Mouse (Mus musculus): ENCODE results near the gene Erich3. TPM values are rescaled to one million over a fixed set of nuclear protein-coding genes. Genes with fewer than 3 reads are reported as not detected.

The Erich3 gene
- polyA plus RNA-seq, 1 experiment = 11.7 TPM

GRCm38 (mm10) chr3:154754505-154754904 lies 90.8 kb downstream of the Erich3 start:
- WGBS = 47% methylated on average over 3 of the region's 3 CpGs
- Histone ChIP-seq H3K27me3 (ENCODE audit: control insufficient read depth, insufficient read depth, low read length) (no peaks in the 10 kb centered on the region), H3K27ac (ENCODE audit: insufficient read depth, low read length) (no peak overlapping the region), H3K4me3 (replicated peaks; ENCODE audit: insufficient read depth, low read depth, low read length) (no peak overlapping the region), H3K4me1 (ENCODE audit: control insufficient read depth, insufficient read depth, low read length) (no peaks in the 10 kb centered on the region)
- DNase-seq = no peak
- TF ChIP-seq POLR2A (IDR thresholded peaks at IDR 0.05; ENCODE audit: borderline replicate concordance, insufficient read depth, low read length) = no peak
- no peak for TF ChIP-seq CTCF (IDR thresholded peaks at IDR 0.05; ENCODE audit: borderline replicate concordance, insufficient read depth, low read depth, low read length)

DNA sequence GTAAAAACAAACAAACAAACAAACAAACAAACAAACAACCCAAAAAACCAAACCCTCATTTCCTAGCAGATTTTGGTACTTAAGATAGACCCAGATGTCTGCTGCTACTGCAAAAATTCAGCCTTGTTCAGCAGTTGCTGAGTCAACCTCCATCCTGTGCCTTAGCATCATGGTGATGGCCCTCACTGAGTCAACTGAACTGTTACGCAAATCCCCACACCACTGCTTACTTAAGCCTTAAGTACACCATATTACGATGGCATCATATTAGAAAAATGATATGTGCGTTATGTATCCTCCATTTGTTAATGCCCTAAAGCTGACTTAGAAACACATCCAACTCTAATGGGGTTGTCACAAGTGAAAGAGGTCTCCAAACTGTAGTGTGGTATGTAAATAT lies 91.6 kb downstream of the Erich3 start:
- Histone ChIP-seq H3K4me3 (replicated peaks; ENCODE audit: insufficient read depth, low read depth, low read length) (no peak overlapping the region), H3K27ac (ENCODE audit: insufficient read depth, low read length) (no peak overlapping the region), H3K4me1 (ENCODE audit: control insufficient read depth, insufficient read depth, low read length) (no peaks in the 10 kb centered on the region), H3K27me3 (ENCODE audit: control insufficient read depth, insufficient read depth, low read length) (no peaks in the 10 kb centered on the region)
- 97% methylated on average over 3 of the region's 3 CpGs for WGBS
- TF ChIP-seq CTCF (IDR thresholded peaks at IDR 0.05; ENCODE audit: borderline replicate concordance, insufficient read depth, low read depth, low read length) = no peak
- TF ChIP-seq POLR2A (IDR thresholded peaks at IDR 0.05; ENCODE audit: borderline replicate concordance, insufficient read depth, low read length) = no peak
- no peak for DNase-seq

- no peak overlapping the region for H3K27ac ChIP-seq (ENCODE audit: insufficient read depth, low read length)
- WGBS = 45% methylated on average over 3 of the region's 3 CpGs
- TF ChIP-seq CTCF (IDR thresholded peaks at IDR 0.05; ENCODE audit: borderline replicate concordance, insufficient read depth, low read depth, low read length) = no peak
- TF ChIP-seq POLR2A (IDR thresholded peaks at IDR 0.05; ENCODE audit: borderline replicate concordance, insufficient read depth, low read length) = no peak
- H3K4me1 ChIP-seq (ENCODE audit: control insufficient read depth, insufficient read depth, low read length) = no peaks in the 10 kb centered on the region
- no peaks in the 10 kb centered on the region for H3K27me3 ChIP-seq (ENCODE audit: control insufficient read depth, insufficient read depth, low read length)
- DNase-seq = no peak
- no peak overlapping the region for H3K4me3 ChIP-seq (replicated peaks; ENCODE audit: insufficient read depth, low read depth, low read length)
Observed at GRCm38 (mm10) chr3:154758089-154758488, 94.4 kb downstream of the Erich3 start.

DNA sequence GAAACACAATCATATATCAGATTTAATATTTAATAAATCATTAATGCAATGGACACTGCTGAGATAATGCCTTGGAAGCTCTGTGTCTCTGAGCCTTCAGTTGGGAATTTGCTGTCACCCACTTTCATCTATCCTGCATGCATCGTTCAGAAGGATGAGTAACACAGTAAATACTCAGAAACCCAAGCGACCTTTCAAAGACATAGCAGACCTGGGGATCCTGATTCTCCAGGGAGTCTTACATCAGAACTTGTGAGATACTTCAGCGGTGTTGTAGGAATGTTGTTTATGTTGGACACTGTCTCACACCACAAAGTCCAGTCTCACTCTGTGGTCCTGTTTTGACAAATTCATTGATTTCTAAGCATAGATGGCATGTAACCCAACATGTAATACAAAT lies 97.4 kb downstream of the Erich3 start:
- TF ChIP-seq POLR2A (IDR thresholded peaks at IDR 0.05; ENCODE audit: borderline replicate concordance, insufficient read depth, low read length) (no peak), CTCF (IDR thresholded peaks at IDR 0.05; ENCODE audit: borderline replicate concordance, insufficient read depth, low read depth, low read length) (no peak)
- no peak for DNase-seq
- H3K4me3 ChIP-seq (replicated peaks; ENCODE audit: insufficient read depth, low read depth, low read length) = no peak overlapping the region
- H3K4me1 ChIP-seq (ENCODE audit: control insufficient read depth, insufficient read depth, low read length) = no peaks in the 10 kb centered on the region
- H3K27ac ChIP-seq (ENCODE audit: insufficient read depth, low read length) = no peak overlapping the region
- 87% methylated on average over 3 of the region's 3 CpGs for WGBS
- no peaks in the 10 kb centered on the region for H3K27me3 ChIP-seq (ENCODE audit: control insufficient read depth, insufficient read depth, low read length)

GRCm38 (mm10) chr3:154763374-154763773 lies 99.7 kb downstream of the Erich3 start:
- no peak overlapping the region for H3K4me3 ChIP-seq (replicated peaks; ENCODE audit: insufficient read depth, low read depth, low read length)
- no peaks in the 10 kb centered on the region for H3K4me1 ChIP-seq (ENCODE audit: control insufficient read depth, insufficient read depth, low read length)
- 60% methylated on average over 9 of the region's 9 CpGs for WGBS
- H3K27me3 ChIP-seq (ENCODE audit: control insufficient read depth, insufficient read depth, low read length) = no peaks in the 10 kb centered on the region
- H3K27ac ChIP-seq (ENCODE audit: insufficient read depth, low read length) = no peak overlapping the region
- no peak for DNase-seq
- no peak for TF ChIP-seq CTCF (IDR thresholded peaks at IDR 0.05; ENCODE audit: borderline replicate concordance, insufficient read depth, low read depth, low read length)
- TF ChIP-seq POLR2A (IDR thresholded peaks at IDR 0.05; ENCODE audit: borderline replicate concordance, insufficient read depth, low read length) = no peak

- whole genome bisulfite sequencing = 53% methylated on average over 7 of the region's 7 CpGs
- Histone ChIP-seq H3K27ac (ENCODE audit: insufficient read depth, low read length) (no peak overlapping the region), H3K4me1 (ENCODE audit: control insufficient read depth, insufficient read depth, low read length) (no peaks in the 10 kb centered on the region), H3K4me3 (replicated peaks; ENCODE audit: insufficient read depth, low read depth, low read length) (no peak overlapping the region), H3K27me3 (ENCODE audit: control insufficient read depth, insufficient read depth, low read length) (no peaks in the 10 kb centered on the region)
- DNase-seq = no peak
- TF ChIP-seq POLR2A (IDR thresholded peaks at IDR 0.05; ENCODE audit: borderline replicate concordance, insufficient read depth, low read length) = no peak
- no peak for TF ChIP-seq CTCF (IDR thresholded peaks at IDR 0.05; ENCODE audit: borderline replicate concordance, insufficient read depth, low read depth, low read length)
Observed at GRCm38 (mm10) chr3:154764115-154764514, 100.5 kb downstream of the Erich3 start.

- Histone ChIP-seq H3K27me3 (ENCODE audit: control insufficient read depth, insufficient read depth, low read length) (no peaks in the 10 kb centered on the region), H3K4me3 (replicated peaks; ENCODE audit: insufficient read depth, low read depth, low read length) (no peak overlapping the region), H3K27ac (ENCODE audit: insufficient read depth, low read length) (no peak overlapping the region), H3K4me1 (ENCODE audit: control insufficient read depth, insufficient read depth, low read length) (no peaks in the 10 kb centered on the region)
- DNase-seq = no peak
- 68% methylated on average over 4 of the region's 4 CpGs for WGBS
- TF ChIP-seq CTCF (IDR thresholded peaks at IDR 0.05; ENCODE audit: borderline replicate concordance, insufficient read depth, low read depth, low read length) = no peak
- TF ChIP-seq POLR2A (IDR thresholded peaks at IDR 0.05; ENCODE audit: borderline replicate concordance, insufficient read depth, low read length) = no peak
Observed at GRCm38 (mm10) chr3:154766321-154766720, 102.7 kb downstream of the Erich3 start.

DNA sequence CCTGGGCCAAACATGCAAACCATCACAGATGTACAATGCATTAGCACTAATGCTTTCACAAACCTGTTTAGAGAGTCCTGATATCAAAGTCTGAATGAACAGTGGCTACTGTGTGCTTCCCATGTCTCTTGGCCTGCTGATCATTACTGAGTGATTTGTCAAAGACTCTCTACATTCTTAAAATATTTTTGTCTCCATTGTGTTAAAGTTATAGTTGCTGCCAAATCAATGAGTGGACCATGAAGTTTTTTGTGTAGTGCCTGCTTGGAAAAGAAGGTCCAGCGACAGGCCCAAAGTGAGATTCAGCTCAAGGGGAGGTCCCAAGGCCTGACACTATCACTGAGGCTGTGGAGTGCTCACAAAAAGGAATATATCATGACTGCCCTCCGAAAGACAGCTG lies 108.0 kb downstream of the Erich3 start:
- 83% methylated on average over 2 of the region's 2 CpGs for WGBS

More for the DNA sequence above, 108.0 kb downstream of the Erich3 start:
- H3K27ac ChIP-seq (ENCODE audit: insufficient read depth, low read length) = no peak overlapping the region
- H3K4me1 ChIP-seq (ENCODE audit: control insufficient read depth, insufficient read depth, low read length) = no peaks in the 10 kb centered on the region
- H3K4me3 ChIP-seq (replicated peaks; ENCODE audit: insufficient read depth, low read depth, low read length) = no peak overlapping the region
- no peaks in the 10 kb centered on the region for H3K27me3 ChIP-seq (ENCODE audit: control insufficient read depth, insufficient read depth, low read length)
- TF ChIP-seq POLR2A (IDR thresholded peaks at IDR 0.05; ENCODE audit: borderline replicate concordance, insufficient read depth, low read length) (no peak), CTCF (IDR thresholded peaks at IDR 0.05; ENCODE audit: borderline replicate concordance, insufficient read depth, low read depth, low read length) (no peak)
- no peak for DNase-seq
